Mouse (Mus musculus) erythroblast, adult 5-6 weeks (primary cell): ENCODE measurements around the gene Pofut2. TPM values are rescaled to one million over a fixed set of nuclear protein-coding genes. Genes with fewer than 3 reads are reported as not detected.
"Not testable (repeated sequence)": the region's sequence is repeated elsewhere in the genome, so short reads cannot be mapped to it uniquely, and the experiment has no call there.

Source experiments
- ATAC-seq: replicated peaks from 2 replicates; pipeline ENCODE4 v1.8.0; 2016; ENCODE audit warnings: moderate number of reproducible peaks, mild to moderate bottlenecking, moderate TSS enrichment, inconsistent platforms; ENCODE audit not compliant: poor library complexity, low FRiP score, severe bottlenecking
- total RNA-seq, 2 experiments: library from RNA; stranded (forward) in 1 of 2; stranded (reverse) in 1 of 2; fragments of 150-400 nt in 1 of 2; fragments of 200-764, 138-1000 nt in 1 of 2; gene quantifications; 2 replicates each; pipeline versions ENCODE4 v1.2.3 to v1.2.4; 2015 to 2017; ENCODE audit warnings: low replicate concordance in 2 of 2

The Pofut2 gene
- total RNA-seq, 2 experiments from 2014 or later: 0.77 to 3.4 TPM

DNA sequence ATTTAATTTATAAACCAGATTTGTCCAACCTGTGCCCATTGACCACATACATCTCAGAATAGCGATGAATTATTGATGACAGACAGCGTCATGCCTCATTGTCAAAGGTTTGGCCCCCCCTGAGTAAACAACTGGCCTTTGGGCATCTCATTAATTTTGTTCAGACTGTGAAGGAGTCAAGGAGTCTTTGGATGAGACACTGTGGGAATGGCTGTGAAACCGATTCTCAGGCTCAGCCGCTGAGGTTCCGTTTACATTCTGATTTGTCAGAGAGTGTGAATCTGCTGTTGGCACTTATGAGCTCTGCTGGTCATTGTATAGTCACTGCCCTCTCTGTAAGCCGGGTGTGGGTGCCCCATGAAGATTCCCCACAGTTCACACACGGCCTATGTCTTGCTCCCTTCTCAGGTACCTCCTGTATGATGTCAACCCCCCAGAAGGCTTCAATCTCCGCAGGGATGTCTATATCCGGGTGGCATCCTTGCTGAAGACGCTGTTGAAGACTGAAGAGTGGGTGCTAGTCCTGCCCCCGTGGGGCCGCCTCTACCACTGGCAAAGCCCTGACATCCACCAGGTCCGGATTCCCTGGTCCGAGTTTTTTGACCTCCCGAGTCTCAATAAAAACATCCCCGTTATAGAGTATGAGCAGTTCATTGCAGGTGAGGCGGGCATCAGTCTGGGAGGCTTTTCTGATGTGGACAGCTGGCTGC lies 1.3 kb downstream of the Pofut2 start:
- ATAC-seq: no peak

DNA sequence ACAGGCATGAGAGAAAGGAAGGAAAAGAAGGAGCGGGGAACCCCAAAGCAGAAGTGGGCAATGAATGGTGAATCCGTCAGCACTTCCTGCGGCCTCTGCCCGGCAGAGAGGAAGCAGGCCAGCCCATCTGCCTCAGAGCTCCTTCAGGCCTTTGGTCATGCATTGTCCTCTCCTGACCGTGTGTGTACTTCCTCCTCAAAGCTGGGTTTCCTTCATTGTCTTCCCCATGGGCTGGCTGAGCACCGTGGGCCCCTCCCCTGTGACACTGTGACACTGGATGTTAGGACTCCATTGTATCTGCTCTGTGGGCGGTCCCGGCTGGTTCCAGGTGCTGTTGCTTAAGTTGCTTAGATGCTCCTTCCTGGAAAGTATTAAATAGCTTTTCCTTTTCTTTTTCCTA lies 7.3 kb downstream of the Pofut2 start:
- no peak for ATAC-seq

DNA sequence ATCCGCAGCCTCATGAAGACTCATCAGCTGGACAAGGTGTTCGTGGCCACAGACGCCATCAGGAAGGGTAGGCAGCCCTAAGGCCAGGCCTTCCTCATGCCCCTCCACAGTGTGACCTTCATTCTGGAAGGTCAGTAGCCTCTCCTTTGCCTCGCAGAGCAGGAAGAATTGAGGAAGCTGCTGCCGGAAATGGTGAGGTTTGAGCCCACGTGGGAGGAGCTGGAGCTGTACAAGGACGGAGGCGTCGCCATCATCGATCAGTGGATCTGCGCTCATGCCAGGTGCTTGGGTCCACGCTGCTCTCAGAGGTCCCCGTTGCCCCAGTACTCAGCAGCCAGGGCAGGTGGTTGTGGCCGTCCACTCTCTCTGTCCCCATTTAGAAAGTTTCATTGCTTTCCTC lies 8.0 kb downstream of the Pofut2 start:
- ATAC-seq: no peak

- no peak for ATAC-seq
Measured at GRCm38 (mm10) chr10:77269129-77269528, 10.1 kb downstream of the Pofut2 start.

- no peak for ATAC-seq
Measured at GRCm38 (mm10) chr10:77272980-77273730, 14.1 kb downstream of the Pofut2 start.

DNA sequence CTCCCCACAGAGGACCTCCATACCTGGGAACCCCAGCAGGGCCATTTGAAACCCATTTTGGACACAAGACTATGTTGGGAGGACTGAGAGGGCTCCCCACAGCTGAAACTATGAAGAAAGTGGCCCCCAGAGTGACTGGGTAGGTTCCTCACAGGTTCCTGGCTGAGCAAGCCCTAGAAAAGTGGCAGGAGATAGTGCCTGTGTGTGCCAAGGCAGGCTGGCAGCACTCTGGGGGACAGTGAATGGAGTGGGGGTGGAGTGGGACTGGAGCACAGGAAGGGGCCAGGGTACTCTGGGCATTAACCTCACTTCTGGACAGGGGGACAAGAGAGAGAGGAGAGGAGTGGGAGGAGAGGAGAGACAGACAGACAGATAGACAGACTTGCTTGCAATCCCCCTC lies 14.8 kb downstream of the Pofut2 start:
- ATAC-seq: no peak

DNA sequence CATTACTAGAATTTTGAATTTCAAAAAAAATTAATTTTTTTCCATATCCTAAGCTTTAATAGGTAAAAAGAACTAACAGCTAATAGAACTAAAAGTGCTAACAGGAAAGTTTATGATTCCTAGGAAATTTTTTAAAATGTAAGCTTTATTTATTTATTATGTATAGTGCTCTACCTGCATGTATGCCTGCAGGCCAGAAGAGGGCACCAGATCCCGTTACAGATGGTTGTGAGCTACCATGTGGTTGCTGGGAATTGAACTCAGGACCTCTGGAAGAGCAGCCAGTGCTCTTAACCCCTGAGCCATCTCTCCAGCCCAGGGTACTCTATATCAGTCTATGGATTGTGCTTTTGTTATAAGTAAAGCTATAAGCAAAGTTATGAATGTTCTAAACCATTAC lies 23.1 kb downstream of the Pofut2 start:
- ATAC-seq: not testable (repeated sequence)

DNA sequence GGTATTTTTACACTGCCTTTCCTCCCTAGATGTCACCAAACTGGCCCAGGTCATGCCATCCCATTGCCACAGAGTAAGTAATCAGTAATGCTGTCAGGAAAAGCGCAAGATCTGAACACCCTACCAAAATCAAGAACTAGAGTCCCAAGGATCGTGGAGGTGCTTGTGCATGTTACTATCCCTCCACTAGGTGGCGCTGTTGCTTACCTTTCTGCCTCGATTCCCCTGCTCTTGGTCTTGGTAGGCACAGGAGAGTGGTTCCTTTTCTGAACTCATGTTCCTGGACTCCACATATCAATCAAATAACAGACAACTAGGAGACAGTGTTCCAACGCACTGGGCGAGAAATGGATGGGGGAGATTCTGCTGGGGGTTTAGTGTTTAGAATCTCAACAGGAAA lies 23.8 kb downstream of the Pofut2 start:
- ATAC-seq: peak; percentile 85

DNA sequence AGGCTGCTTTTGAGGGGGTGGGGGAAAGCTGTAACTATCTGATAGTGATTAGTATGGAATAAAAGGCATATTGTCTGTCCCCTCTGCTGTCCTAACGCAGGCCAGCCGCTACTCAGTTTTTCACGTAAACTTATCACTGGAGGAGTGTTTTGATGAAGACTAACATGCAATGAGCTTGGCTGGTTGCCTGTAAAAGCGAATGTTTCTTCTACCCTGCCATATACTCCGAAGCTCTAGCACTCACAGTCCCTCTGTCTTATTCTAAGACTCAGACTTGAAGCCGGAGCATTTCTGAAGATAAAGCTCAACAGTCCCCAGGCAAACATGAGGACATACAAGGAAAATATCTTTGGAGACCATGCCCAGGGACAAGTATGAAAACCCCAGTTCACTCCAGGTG lies 25.8 kb downstream of the Pofut2 start:
- ATAC-seq: no peak

GRCm38 (mm10) chr10:77287626-77288025 lies 28.6 kb downstream of the Pofut2 start:
- no peak for ATAC-seq

DNA sequence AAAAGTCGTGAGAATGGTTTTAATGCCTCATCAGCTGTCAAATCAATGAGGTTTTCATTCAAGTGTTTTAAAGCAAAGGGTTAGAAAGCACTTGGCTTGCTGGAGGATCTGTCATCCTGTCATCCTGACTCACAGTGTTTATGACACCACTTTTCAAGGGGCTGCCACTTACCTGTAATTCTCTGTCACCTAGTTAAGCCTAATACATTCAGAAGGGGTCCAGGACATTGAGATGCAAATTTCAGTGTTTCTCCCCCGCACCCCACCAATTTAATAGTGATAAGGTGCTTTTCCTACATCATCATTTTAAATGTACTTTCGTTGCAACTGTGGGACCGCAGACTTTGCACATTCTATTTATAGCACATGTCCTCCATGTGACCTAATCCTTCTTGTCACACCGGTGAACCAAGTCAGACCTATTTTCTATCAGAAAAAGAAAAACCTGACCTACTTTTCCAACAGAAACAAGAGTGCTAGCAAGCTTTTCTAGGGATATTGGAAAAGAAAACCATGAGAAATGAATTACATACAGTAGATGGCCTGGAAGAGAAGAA lies 29.7 kb downstream of the Pofut2 start:
- ATAC-seq: no peak

- no peak for ATAC-seq
Measured at GRCm38 (mm10) chr10:77289559-77289958, 30.5 kb downstream of the Pofut2 start.

DNA sequence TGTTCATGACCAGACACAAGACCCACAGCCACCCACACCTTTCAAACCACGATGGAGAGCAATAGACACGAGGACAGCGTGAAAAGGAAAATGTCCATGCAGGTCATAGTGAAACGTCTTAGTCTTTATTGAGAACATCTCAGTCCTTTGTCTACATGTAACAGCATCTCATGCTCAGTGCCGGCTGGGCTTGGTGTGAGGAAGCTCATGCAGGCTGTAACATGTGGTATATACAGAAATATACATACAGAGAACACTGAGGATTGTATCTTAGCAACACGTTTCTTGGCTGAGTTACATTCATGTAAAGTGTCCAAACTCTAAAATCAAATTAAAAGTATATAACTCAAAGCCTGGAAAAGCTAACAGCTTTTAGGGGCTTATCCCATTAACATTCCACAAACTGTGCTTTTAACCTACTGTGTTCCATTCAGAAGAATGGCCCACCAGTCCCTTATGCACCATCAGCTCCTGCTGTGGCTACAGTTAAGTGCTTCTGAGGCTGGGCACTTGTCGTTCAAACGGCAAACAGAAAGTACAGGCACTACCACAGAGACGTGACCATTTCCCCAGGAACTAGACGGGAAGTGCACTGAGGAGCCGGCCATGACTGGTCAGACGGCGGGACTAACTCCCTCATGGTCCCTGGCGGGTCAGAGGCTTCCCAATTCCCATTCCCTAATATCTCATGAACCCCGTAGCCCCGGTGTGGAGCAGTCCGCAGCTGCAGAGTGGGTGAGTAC lies 31.8 kb downstream of the Pofut2 start:
- no peak for ATAC-seq

DNA sequence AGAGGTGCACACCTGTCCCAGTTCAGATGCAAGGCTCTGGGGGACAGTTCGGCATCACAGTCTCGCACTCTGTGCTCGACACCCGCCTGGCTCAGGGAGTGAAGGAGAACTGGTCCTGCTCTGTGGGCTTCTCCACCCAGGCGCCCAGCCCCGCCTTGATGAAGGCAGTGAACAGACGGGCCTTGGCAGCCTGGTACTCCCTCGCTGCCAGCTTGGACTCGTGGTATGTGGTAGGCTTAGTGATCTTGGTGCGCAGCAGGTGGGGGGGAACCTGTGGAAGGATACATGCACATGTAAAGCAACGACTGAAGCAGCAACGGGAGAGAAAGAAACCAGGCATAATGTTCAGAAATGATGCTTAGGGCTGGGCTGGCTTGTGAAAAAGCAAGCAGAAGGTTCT lies 35.7 kb downstream of the Pofut2 start:
- no peak for ATAC-seq

DNA sequence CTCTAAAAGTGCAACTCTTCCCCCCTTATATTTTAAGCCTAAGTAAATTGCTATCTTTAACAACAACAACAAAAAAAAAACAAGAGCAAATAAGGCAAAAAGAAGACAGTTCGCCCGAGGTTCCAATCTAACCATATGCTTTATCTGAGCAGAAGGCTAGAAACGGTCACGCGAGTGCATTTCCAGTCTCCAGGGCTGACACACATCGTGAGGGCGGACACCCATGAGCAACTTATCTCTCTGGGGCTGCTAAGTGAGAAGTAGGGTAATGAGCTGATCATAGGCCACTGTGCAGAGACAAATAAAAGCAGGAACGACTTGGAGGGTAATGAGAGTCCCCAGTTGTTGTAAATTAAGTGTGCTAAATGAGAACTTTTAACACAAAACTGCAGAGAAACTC lies 39.6 kb downstream of the Pofut2 start:
- peak; percentile 65 for ATAC-seq

DNA sequence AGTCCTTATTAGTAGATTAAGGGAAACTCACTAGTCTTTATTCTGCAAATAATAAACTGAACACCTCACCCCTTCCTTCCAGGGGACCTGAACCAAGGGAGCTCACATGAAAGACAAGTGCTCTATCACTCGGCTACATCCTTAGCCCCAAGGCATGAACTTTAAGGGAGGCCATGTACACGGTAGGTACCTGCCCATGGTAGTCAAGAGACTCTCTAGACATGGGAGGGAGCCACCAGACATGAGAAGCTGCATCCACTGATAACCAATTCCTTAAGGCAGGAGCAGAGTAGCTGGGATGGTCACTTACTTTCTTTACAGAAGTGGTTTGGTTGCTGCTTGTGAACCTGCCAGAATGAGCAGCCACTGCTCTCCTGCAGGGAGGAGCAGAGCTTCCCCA lies 40.2 kb downstream of the Pofut2 start:
- ATAC-seq: peak; percentile 27

- ATAC-seq: peak; percentile 51
Measured at GRCm38 (mm10) chr10:77300237-77300933, 41.4 kb downstream of the Pofut2 start.

GRCm38 (mm10) chr10:77300934-77301297 lies 41.9 kb downstream of the Pofut2 start:
- peak; percentile 88 for ATAC-seq

DNA sequence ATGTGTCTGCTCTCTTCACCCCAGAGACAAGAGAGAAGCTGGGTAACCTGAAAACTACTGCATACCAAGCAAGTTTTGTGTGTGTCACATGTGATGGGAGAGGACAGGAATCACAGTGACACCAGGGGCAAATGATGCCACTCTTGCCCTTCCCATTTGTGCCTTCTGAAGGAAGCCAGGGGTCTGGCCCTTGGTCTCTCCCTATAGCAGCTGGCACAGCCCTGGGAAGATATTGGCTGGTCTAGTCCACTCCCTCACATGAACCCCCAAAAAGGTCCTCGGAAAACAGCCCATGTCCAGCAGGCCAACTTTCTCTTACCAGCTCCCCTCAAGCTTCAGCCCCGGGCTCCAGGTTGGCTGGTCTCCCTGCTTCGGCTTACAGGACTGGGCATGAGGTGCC lies 45.3 kb downstream of the Pofut2 start:
- ATAC-seq: no peak
